Mouse (Mus musculus): ENCODE results near the gene Gm21788. TPM values are rescaled to one million over a fixed set of nuclear protein-coding genes. Genes with fewer than 3 reads are reported as not detected.
"Not testable (repeated sequence)": the region's sequence is repeated elsewhere in the genome, so short reads cannot be mapped to it uniquely, and the experiment has no call there.

Gene Gm21788
- total RNA-seq (2021) (not detected), polyA plus RNA-seq (2012; rRNA removed) (not detected in 2 replicates)
- long read RNA-seq: 0 reads

DNA sequence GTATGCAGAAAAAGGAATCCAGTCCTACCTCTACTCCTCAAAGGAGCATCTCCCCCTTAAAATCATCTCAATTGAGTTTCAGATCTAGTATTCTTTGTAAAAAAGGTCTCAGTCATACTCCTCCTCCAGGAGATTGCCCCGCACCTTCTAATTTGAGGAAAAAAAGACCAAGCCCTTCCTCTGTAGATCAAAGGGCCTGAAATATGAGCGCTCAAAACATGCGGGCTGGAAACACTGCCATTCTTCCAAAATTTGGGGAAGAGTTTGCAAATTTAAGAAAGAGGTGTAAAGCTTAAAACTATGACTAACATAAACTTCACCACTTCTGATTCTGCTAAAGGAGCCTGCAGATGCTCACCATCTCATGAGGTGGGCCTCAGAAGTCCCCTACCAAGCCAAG, at the start of gene Gm21788:
TSS of gene Gm21788 (plus strand) at position 301 of the 400 bp plus-strand sequence.
- DNase-seq: not testable (repeated sequence)

Other genes with a start within 250 kb of the Gm21788 start
- not detected for gene Gm21244, start 235.7 kb upstream of the Gm21788 start, total RNA-seq (2021)
- gene Gm21244, start 235.7 kb upstream of the Gm21788 start, polyA plus RNA-seq (2012; rRNA removed): not detected in 2 replicates
- not detected for gene Gm28998, start 151.2 kb upstream of the Gm21788 start, total RNA-seq (2021)
- gene Gm28998, start 151.2 kb upstream of the Gm21788 start, polyA plus RNA-seq (2012; rRNA removed): not detected in 2 replicates
- under 1 TPM in 1 of 2 experiments, not detected in 1; 0.09 TPM for gene Gm20826, start 233.5 kb downstream of the Gm21788 start, total RNA-seq (2021)
- not detected in 2 replicates for gene Gm20826, start 233.5 kb downstream of the Gm21788 start, polyA plus RNA-seq (2012; rRNA removed)